Mouse (Mus musculus) embryonic facial prominence, embryonic 12.5 days (tissue): ENCODE measurements at regions not wholly inside any gene's neighbourhood (a gene's known extent, or its start where the extent isn't known, plus 50 kb on each side); places are given as distances from the start of the nearest gene placed in this dataset.

ENCODE experiments used
- ATAC-seq: fragments of 200-750 bp; cut with Nextera tagmentation; 2 replicates; pipeline ENCODE4 v1.8.0; 2017; ENCODE audit not compliant: insufficient number of reproducible peaks, insufficient read depth, low FRiP score, low TSS enrichment
- H3K27ac ChIP-seq: fragments of 300-500 bp; sonication (generic); 2 replicates; pipeline ENCODE4 v1.5.1; 2016; ENCODE audit warnings: mild to moderate bottlenecking
- H3K27me3 ChIP-seq: fragments of 300-500 bp; sonication (generic); 2 replicates; pipeline ENCODE4 v1.6.1; 2016; ENCODE audit warnings: mild to moderate bottlenecking, moderate library complexity
- H3K36me3 ChIP-seq: fragments of 300-500 bp; sonication (generic); 2 replicates; pipeline ENCODE4 v1.6.1; 2016; ENCODE audit warnings: mild to moderate bottlenecking
- H3K4me1 ChIP-seq: fragments of 300-500 bp; sonication (generic); 2 replicates; pipeline ENCODE4 v1.6.1; 2016
- H3K4me2 ChIP-seq: fragments of 300-500 bp; sonication (generic); replicated peaks from 2 replicates; pipeline ENCODE4 v1.6.1; 2016; ENCODE audit warnings: mild to moderate bottlenecking, moderate library complexity
- H3K4me3 ChIP-seq: fragments of 300-500 bp; sonication (generic); 2 replicates; pipeline ENCODE4 v1.5.1; 2016; ENCODE audit warnings: mild to moderate bottlenecking
- H3K9ac ChIP-seq: fragments of 300-500 bp; sonication (generic); 2 replicates; pipeline ENCODE4 v1.6.1; 2016; ENCODE audit warnings: mild to moderate bottlenecking, moderate library complexity
- H3K9me3 ChIP-seq: fragments of 300-500 bp; sonication (generic); 2 replicates; pipeline ENCODE4 v1.6.1; 2016; ENCODE audit warnings: mild to moderate bottlenecking, moderate library complexity
- WGBS: fragments of 180-500 bp; shearing (Covaris S2); methylation state at CpG from one replicate; pipeline ENCODE4 v1.1.7; 2016; 5-methylcytosine and 5-hydroxymethylcytosine counted together

- Histone ChIP-seq H3K9me3 (no peaks in the 10 kb centered on the region), H3K9ac (no peak overlapping the region), H3K4me1 (peaks cover 41% of the 10 kb centered on the region), H3K27ac (peak overlapping the region; percentile 74), H3K27me3 (no peaks in the 10 kb centered on the region), H3K4me2 (no peak overlapping the region), H3K36me3 (no peaks in the 10 kb centered on the region), H3K4me3 (no peak overlapping the region)
- WGBS: 17% methylated on average over 5 of the region's 5 CpGs
- no peak for ATAC-seq
Observed at GRCm38 (mm10) chr13:28793166-28793935, 160.2 kb downstream of the Sox4 start.

- ATAC-seq: no peak
- Histone ChIP-seq H3K27ac (peak overlapping the region; percentile 74), H3K9me3 (no peaks in the 10 kb centered on the region), H3K9ac (no peak overlapping the region), H3K4me3 (no peak overlapping the region), H3K4me1 (peaks cover 39% of the 10 kb centered on the region), H3K36me3 (no peaks in the 10 kb centered on the region), H3K4me2 (no peak overlapping the region), H3K27me3 (no peaks in the 10 kb centered on the region)
- WGBS: 78% methylated on average over 12 of the region's 12 CpGs
Observed at GRCm38 (mm10) chr13:28792461-28793165, 160.9 kb downstream of the Sox4 start.

GRCm38 (mm10) chr13:28790381-28790780, 163.1 kb downstream of the Sox4 start:
- no peak overlapping the region for H3K4me2 ChIP-seq
- WGBS: 63% methylated on average over 4 of the region's 4 CpGs
- H3K27me3 ChIP-seq: no peaks in the 10 kb centered on the region
- H3K9me3 ChIP-seq: no peaks in the 10 kb centered on the region
- H3K27ac ChIP-seq: no peak overlapping the region
- no peak overlapping the region for H3K9ac ChIP-seq
- no peak overlapping the region for H3K4me3 ChIP-seq
- peaks cover 50% of the 10 kb centered on the region for H3K4me1 ChIP-seq
- no peak for ATAC-seq
- no peaks in the 10 kb centered on the region for H3K36me3 ChIP-seq

GRCm38 (mm10) chr13:28787331-28787643, 166.2 kb downstream of the Sox4 start:
- no peaks in the 10 kb centered on the region for H3K9me3 ChIP-seq
- no peak overlapping the region for H3K4me2 ChIP-seq
- no peak overlapping the region for H3K9ac ChIP-seq
- H3K36me3 ChIP-seq: no peaks in the 10 kb centered on the region
- no peaks in the 10 kb centered on the region for H3K27me3 ChIP-seq
- peak overlapping the region; percentile 52 for H3K27ac ChIP-seq
- 45% methylated on average over 3 of the region's 3 CpGs for WGBS
- no peak for ATAC-seq
- peaks cover 32% of the 10 kb centered on the region for H3K4me1 ChIP-seq
- no peak overlapping the region for H3K4me3 ChIP-seq

- Histone ChIP-seq H3K36me3 (no peaks in the 10 kb centered on the region), H3K4me2 (no peak overlapping the region), H3K4me1 (peaks cover 35% of the 10 kb centered on the region), H3K9me3 (no peaks in the 10 kb centered on the region), H3K4me3 (no peak overlapping the region), H3K27me3 (no peaks in the 10 kb centered on the region), H3K9ac (no peak overlapping the region), H3K27ac (peak overlapping the region; percentile 52)
- 34% methylated on average over 9 of the region's 9 CpGs for WGBS
- no peak for ATAC-seq
Observed at GRCm38 (mm10) chr13:28786629-28787330, 166.7 kb downstream of the Sox4 start.

- H3K9me3 ChIP-seq: no peaks in the 10 kb centered on the region
- no peaks in the 10 kb centered on the region for H3K27me3 ChIP-seq
- no peak for ATAC-seq
- no peak overlapping the region for H3K4me2 ChIP-seq
- WGBS: 30% methylated on average over 10 of the region's 10 CpGs
- no peaks in the 10 kb centered on the region for H3K36me3 ChIP-seq
- H3K27ac ChIP-seq: peak overlapping the region; percentile 63
- peaks cover 40% of the 10 kb centered on the region for H3K4me1 ChIP-seq
- no peak overlapping the region for H3K4me3 ChIP-seq
- H3K9ac ChIP-seq: no peak overlapping the region
Observed at GRCm38 (mm10) chr13:28782497-28783246, 170.8 kb downstream of the Sox4 start.

GRCm38 (mm10) chr13:28782081-28782480, 171.4 kb downstream of the Sox4 start:
- H3K9ac ChIP-seq: no peak overlapping the region

GRCm38 (mm10) chr13:28781660-28782059, 171.9 kb downstream of the Sox4 start:
- Histone ChIP-seq H3K9me3 (no peaks in the 10 kb centered on the region), H3K9ac (no peak overlapping the region), H3K36me3 (no peaks in the 10 kb centered on the region), H3K4me2 (no peak overlapping the region), H3K27me3 (no peaks in the 10 kb centered on the region), H3K27ac (peak overlapping the region; percentile 63), H3K4me3 (no peak overlapping the region), H3K4me1 (peaks cover 31% of the 10 kb centered on the region)
- ATAC-seq: no peak
- WGBS: 16% methylated on average over 5 of the region's 5 CpGs

More at GRCm38 (mm10) chr13:28782081-28782480, 171.4 kb downstream of the Sox4 start:
- Histone ChIP-seq H3K4me2 (no peak overlapping the region), H3K36me3 (no peaks in the 10 kb centered on the region), H3K4me3 (no peak overlapping the region), H3K27me3 (no peaks in the 10 kb centered on the region), H3K4me1 (peaks cover 34% of the 10 kb centered on the region), H3K27ac (peak overlapping the region; percentile 63), H3K9me3 (no peaks in the 10 kb centered on the region)
- 25% methylated on average over 5 of the region's 5 CpGs for WGBS
- no peak for ATAC-seq

GRCm38 (mm10) chr13:28780462-28780861, 173.1 kb downstream of the Sox4 start:
- Histone ChIP-seq H3K9ac (no peak overlapping the region), H3K27me3 (no peaks in the 10 kb centered on the region), H3K9me3 (no peaks in the 10 kb centered on the region), H3K4me1 (peaks cover 33% of the 10 kb centered on the region), H3K4me2 (no peak overlapping the region), H3K4me3 (no peak overlapping the region), H3K36me3 (no peaks in the 10 kb centered on the region), H3K27ac (no peak overlapping the region)
- WGBS: 54% methylated on average over 5 of the region's 5 CpGs
- no peak for ATAC-seq

GRCm38 (mm10) chr13:28775142-28775815, 178.2 kb downstream of the Sox4 start:
- no peak overlapping the region for H3K27ac ChIP-seq
- WGBS: 61% methylated on average over 7 of the region's 7 CpGs

GRCm38 (mm10) chr13:28774649-28775048, 178.9 kb downstream of the Sox4 start:
- Histone ChIP-seq H3K27ac (no peak overlapping the region), H3K9me3 (no peaks in the 10 kb centered on the region), H3K36me3 (no peaks in the 10 kb centered on the region), H3K4me1 (peaks cover 35% of the 10 kb centered on the region), H3K27me3 (no peaks in the 10 kb centered on the region), H3K9ac (no peak overlapping the region), H3K4me2 (no peak overlapping the region), H3K4me3 (no peak overlapping the region)
- ATAC-seq: no peak
- WGBS: 60% methylated on average over 7 of the region's 7 CpGs

More at GRCm38 (mm10) chr13:28775142-28775815, 178.2 kb downstream of the Sox4 start:
- Histone ChIP-seq H3K9ac (no peak overlapping the region), H3K4me3 (no peak overlapping the region), H3K4me2 (no peak overlapping the region), H3K9me3 (no peaks in the 10 kb centered on the region), H3K4me1 (peaks cover 36% of the 10 kb centered on the region), H3K36me3 (no peaks in the 10 kb centered on the region), H3K27me3 (no peaks in the 10 kb centered on the region)
- ATAC-seq: no peak
